Mouse (Mus musculus) neural tube, embryonic 10.5 days (tissue): ENCODE measurements at regions not wholly inside any gene's neighbourhood (a gene's known extent, or its start where the extent isn't known, plus 50 kb on each side); places are given as distances from the start of the nearest gene placed in this dataset.

ENCODE experiments used
- DNase-seq: peaks from one replicate; pipeline ENCODE4 v3.0.0-alpha.2; 2017; ENCODE audit warnings: low spot score; ENCODE audit errors: extremely low spot score

DNA sequence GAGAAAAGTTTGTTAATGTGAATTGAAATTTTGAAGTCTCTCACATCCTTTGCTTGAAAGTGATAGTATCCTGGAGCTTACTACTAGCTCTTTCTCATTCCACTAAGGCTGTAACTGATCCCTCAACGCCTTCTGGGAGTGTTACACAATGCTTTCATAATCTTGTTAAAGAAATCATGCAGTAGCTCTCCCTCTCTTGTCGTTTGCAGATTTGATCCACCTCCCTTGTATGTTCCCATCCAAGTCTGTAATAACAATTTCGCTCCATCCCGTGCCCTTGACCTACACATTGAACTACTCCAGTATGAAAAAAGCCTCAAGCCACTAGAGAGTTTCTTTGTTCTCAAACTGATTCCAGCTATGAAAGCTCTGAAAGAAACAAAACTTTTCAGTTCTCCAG, 63.9 kb upstream of the Fibin start:
- DNase-seq, result no peak

DNA sequence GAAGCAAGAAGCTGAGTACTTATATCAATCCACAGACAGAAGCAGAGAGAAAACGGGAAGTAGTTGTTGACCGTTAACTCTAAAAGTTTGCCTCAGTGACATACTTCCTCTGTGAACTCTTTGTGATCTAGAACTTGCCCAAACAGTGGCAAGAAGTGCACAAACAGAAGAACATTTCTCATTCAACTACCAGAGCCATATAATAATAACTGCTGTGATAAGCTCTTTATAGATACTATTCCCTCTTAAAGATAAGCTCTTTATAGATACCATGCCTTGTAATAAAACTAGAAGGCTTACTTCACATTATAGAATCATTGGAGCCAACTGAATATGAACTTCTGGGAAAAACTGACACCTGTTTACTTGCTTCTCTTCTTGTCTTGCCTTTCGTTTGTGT, 89.7 kb upstream of the Fibin start:
- DNase-seq, result no peak

DNA sequence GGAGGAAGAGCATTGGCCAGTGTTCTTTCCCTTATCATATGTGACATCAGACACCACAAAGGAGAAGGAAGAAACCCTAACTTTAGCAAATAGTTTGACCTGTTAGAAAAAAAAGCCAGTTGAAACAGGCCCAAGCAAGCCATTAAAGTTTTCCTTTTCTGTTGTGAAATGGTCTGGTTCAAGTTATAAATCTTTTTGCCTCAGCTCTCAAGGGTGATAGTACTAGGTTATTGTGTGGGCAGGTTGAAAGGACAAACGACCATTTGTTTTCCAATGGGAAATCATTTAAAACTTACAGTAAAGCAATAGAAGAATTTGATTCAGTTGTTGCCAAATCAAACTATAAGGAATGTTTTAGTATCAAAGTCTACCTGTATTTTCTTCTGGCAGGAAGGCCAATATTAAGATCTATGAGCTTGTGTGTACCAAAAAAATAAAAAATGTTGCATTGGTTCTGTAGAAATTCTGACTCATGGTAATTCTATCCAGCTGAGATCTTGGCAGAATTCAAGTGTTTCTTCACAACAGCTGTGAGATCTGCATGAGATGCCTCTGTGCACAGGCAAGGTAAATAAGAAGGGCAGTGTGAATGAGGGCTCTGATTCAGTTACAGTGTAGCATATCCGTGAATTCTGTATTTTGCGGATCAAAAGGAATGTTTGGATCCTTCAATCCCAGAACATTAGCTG, 109.5 kb upstream of the Fibin start:
- no peak for DNase-seq

- DNase-seq, result no peak
These were observed 113.6 kb upstream of the Fibin start for GRCm38 (mm10) chr2:110476591-110476990.

- DNase-seq, result no peak
These were observed 115.8 kb upstream of the Slc5a12 start for GRCm38 (mm10) chr2:110481327-110481726.

- no peak for DNase-seq
These were observed 110.9 kb upstream of the Slc5a12 start for GRCm38 (mm10) chr2:110486201-110486600.

GRCm38 (mm10) chr2:110486724-110487123, 110.4 kb upstream of the Slc5a12 start:
- peak; percentile 39 for DNase-seq

DNA sequence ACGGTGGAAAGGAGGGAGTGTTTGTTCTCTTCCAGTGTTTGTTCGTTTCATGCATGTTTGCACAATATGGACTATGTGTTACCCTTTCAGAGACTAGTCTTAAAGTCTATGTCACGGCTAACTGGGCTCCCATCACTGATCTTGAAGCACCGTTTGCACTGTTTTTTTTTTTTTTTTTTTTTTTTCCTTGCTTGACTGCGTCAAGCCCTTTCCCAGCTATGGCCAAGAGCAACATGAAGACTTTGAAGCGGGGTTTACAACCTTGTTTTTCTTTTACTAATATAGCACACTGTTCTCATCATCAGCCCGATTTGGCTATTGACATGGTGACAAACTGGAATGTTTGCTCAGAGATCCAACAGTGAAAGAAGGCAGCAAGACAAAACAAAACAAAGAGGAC, 109.1 kb upstream of the Slc5a12 start:
- no peak for DNase-seq

DNA sequence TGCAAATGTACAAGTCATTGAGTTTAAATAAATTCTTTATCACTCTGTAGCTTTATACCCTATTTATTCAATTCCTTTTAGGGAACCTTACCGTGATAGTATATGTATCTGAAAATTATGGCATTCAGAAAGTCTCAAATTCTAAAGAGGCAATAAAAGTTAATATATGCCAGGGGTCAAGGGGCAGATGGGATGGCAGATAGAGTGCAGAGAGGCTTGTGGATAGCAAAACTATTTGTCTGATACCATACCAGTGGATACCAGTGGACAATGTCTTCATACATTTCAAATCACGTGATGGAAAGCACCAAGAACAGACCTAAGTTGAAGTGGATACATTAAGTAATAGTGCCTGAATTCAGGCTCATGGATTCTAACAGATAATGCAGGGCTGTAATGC, 95.3 kb upstream of the Slc5a12 start:
- no peak for DNase-seq

DNA sequence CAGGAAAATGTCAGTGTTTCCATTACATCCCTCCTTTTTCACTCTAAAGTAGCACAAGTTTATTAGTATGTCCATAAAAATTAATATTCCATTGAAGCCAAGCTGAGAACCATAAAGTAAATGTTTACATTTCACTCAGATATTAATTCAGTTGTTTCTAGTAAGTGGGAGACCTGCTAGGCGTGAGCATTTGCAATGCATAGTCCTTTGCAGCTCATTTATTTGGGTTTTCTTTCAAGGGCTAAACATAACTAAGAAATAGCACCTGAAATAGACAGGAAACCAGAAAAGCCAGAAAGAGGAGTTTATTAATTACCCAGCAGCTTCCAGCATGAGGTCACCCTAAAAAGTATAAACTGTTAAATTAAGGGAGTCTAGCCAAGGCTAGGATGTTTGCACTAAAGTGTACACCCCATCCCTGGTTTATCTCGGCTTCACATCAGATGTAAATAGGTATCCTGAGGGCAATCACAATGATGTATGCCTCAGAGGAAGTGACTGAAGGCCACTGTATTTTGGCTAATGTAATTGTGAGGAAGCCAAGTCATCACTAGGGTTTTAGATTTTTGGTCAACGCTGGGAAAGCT, 88.8 kb upstream of the Slc5a12 start:
- DNase-seq, result no peak

DNA sequence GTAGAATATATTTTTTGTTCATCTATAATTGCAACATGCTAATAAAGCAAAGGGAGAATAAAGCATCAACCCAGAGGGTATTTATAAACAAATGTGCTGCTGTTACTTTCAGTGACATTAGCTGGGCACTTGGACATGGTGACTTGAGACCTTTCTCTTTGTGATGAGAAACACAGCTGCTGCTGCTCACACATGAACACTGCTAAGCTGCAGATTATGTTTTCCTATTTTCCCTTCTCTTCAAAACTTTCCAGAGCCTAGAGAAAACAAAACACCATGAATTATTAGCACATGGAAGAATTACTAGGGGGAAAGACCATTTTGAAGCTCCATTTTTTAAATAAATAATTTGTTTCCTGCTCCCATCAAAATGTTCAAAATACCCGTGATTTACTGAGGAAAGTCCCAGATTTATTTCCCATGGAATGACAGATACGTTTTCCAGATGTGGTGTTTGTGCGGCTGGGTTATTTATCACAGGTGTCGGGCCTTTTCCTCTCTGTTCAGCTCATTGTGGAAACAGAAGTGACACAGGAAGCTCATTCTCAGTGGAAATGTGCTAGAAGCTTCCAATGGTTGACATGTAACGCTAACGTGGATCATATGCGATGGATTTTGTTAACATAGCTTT, 73.8 kb upstream of the Slc5a12 start:
- DNase-seq, result peak; percentile 23

GRCm38 (mm10) chr2:110528191-110528590, 68.9 kb upstream of the Slc5a12 start:
- no peak for DNase-seq

DNA sequence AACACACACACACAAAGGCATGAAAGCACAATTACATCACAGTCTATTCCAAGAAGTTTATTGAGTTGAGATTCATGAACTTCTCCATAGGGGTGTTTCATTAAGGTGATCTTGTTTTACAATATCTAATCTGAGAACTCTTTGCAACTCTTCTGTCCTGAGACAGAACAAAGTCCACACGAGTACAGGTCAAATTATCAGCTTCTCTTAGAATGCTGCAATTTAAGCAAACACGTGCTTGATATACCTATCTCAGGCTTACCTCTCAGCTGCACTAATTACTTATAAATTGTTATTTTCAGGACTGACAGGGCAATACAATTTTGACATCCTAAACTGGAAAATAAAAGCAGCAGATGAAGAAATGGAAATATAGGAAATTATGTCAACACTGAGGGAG, 57.0 kb upstream of the Slc5a12 start:
- DNase-seq, result no peak

DNA sequence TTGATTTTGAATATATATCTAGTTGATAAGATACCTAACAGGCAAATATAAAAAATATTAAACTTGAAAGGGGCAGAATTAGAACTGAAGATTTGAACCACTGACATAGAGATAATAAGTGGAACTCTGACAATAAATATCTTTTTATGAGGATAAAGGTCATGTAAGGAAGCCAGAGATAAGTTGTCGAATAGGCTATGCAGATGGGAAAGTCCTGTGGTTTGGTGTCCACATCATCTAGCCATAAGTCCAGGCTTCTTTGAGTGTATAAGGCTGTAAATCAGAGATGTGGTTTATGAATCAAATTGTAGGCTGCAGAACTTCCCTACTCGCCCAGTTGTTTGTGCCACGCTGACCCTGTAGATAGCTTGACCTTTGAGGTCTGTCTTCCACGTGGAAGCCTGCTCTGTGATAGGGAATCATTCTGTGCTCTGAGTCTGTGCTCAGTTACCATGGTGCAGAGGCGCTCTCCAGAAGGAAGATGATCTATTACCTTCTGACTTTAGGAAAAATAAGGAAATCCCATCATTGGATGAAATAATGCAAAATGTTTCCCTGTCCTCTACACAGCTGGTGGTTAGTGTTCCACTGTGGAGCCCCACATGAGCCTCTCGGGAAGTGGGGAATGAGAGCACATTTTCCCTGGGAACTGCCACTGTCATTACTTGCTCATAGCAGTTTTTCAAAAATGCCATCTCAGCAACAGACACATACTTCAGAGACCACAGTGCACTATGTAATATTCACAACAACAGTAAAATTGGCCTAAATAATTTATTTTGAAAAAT, 56.3 kb upstream of the Slc5a12 start:
- DNase-seq, result no peak

DNA sequence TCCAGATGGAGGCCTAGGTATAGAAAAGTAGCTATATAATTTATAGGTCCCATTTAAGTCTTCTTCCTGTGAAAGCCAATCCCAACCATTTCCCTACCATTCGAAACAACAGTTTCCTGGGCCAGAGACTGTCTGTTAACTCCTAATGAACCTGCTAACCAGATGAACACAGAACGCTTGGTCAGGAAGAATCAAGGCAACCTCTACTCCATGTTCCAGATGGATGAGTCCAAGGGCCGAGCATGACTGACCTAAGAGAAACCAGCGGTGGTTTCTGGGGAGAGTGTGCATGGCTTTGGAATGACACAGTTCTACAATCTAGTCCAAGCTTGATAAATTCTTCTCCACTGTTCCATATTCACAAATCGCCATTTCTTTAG, 55.8 kb upstream of the Slc5a12 start:
- no peak for DNase-seq
